Mouse (Mus musculus): ENCODE measurements at regions not wholly inside any gene's neighbourhood (a gene's known extent, or its start where the extent isn't known, plus 50 kb on each side); places are given as distances from the start of the nearest gene placed in this dataset.

DNA sequence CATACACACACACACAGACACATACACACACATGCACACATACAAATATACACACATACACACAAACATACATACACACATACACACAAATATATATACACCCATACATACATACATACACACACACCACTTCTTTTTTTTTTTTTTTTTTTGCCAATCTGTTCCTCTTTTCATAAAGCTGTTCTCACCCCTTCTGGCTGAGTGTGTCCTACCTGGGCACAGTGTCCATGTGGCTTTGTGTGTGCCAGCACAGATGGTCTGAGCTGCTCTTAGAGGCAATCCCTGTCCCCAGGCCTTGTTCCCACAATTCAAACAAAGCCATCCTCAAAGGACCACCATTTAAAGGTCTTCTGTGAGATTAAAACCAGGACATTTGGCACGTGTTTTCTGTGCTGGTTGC is 127.6 kb upstream of the Prep start:
- DNase-seq = peak; percentile 69 to 80

- no peak for DNase-seq
Measured at GRCm38 (mm10) chr10:44936976-44937500, 130.0 kb upstream of the Prep start.

DNA sequence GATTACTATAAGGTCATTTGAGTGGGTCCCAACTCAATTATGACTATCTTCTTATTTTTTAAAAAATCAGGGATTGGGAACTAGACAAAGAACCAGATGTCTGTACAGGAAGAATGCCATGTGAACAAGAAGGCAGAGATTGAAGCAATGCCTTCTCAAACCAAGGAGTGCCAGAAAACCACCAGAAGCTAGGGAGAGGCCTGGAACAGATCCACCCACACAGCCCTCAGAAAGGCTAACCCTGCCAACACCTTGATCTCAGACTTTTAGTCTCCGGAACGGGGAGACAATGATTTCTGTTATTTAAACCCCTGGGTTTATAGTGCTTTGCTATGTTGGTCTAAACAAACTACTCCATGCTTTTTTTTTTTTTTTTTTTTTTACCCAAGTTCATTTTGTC is 136.2 kb upstream of the Prep start:
- peak; percentile 54 to 72 for DNase-seq

DNA sequence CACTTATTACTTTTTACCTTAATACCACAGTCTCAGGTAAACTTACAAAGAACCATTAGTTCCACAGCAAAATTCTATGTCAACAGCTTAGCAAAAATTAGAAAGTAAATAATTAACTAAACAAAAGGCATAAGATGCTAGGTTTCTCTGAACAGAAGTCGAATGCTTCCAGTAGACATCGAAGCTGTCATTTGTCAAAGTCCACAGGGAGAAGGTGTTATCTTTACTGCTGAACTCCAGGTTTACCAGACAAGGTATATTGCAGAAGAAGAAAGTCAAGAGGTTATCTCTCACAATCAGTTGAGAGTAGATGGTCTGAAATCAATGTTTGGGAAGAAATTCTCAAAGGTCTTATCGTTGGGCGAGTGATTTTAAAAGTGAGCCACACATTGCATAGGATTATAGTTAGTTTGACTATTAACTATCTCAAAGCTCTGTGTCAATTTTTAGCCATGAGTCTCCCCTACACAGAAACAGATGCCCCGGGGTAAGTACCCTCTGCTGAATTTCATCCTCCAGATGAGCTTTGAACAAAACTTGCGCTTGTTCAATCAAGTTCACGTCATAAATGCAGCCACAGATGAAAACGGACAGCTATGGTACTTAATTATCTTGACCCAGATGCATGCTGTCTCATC is 153.1 kb upstream of the Prep start:
- DNase-seq = no peak

GRCm38 (mm10) chr10:44904520-44904919 is 162.5 kb upstream of the Prep start:
- no peak for DNase-seq

GRCm38 (mm10) chr10:44901203-44901602 is 165.8 kb upstream of the Prep start:
- DNase-seq = no peak

GRCm38 (mm10) chr10:44892124-44892523 is 174.9 kb upstream of the Prep start:
- no peak for DNase-seq

DNA sequence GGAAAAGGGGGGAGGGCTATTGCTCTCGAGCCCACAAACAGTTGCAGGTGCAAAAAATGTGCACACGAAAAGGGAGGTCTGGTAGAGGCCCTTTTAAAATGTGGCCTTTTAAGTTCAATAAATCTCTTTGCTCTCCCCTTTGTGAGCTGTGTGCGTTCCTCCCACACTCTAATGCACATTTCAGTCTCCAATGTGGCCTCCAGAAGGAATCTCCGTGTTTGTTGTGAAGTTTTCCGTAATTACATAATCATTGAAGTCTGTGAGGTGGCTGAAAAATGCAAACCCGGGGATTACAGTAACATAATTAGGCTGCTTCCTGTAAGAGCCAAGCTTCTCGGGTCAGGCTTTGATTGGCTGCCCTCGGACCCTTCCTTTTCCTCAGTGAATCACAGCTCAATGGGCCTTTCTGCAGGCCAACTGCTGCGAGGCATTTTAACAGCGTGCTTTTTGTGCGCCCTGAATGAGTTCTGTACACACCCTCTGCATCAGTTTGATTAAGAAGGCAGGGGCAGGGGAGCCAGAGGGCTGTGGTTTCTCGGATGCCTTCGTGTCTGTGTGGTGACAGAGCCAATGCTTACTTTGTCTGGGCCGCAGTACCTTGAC is 179.8 kb upstream of the Prep start:
- DNase-seq = no peak

GRCm38 (mm10) chr10:44881967-44882366 is 185.0 kb upstream of the Prep start:
- no peak for DNase-seq

DNA sequence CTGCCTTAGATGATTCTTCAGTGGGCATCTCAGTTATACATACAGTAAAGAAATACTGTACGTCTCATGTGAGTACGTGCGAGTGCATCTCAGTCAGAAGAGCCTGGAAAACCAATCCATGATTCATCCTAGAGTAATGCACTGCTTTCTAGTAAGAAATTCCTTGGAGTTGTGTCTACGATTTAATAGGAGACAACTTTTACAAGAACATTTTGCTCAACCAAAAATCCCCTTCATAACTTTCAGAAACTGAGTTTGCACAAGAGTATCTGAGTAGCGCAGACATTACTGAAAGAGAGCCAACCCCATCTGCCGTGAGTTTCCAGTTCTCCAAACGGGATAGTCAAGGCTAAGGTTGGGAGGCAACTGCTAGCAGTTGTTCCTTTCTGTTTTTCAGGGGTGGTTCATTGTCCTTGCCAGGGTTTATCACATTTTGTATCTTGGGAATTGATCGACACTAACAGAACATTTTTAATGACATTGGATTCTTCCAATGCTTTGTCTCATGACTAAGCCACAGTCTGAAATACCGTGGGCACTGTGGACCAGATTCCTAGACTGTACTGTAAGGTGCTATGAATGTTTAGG is 189.8 kb upstream of the Prep start:
- DNase-seq = no peak

DNA sequence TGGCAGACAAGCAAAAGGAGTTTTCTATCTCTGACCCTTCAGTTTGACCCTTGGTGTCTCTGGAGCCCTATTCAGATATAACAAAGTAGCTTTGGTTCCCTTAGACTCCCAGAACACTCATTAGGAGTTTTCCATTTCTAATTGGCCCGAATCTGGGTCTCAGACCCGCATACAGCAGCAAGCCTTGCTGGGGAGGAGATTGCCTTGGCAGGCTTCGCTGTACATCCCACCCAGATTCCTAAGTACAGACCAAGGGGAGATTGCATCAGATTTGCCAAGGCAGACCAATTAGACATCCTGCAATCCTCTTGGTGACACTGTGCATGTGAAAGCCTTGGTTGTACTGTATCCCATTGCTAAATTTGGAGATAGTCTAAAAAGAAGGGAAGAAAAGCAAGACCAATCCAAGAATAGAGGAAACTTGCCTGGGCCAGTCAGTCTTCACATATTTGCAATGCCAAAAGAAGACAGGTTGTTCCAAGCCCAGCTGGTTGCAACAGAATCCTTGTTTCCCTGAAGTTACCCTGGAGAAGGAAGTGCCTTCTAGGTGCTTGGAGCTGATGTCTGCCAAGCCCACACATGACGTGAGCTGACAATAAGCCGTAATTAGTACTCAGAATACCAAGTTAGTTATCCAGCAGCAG is 193.2 kb upstream of the Prep start:
- DNase-seq = no peak

DNA sequence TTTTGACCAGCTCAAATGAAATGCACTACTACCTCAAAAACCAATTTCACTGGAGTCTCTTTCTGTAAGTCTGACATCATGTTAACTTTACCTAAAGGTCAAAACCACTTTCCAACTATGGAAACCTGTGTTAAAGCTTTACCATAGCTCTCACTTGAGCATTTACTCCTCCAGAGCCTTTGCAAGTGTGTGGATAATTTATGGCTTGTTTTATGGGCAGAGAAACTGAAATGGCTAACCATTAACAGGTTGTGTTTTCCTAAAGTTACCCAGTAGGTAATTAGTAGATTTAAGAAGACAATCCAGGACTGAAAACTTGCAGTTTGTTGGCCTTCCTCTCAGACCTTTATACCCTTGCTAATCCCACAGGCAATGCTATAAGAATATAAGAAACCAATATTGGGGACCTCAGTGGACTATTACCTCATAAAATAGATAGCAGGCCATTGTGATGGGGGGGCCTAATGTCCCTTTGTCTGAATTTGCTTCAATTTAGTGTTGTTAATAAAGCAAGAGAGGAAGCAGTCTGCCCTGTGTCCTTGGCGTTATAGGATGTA is 202.7 kb upstream of the Prep start:
- DNase-seq = no peak

GRCm38 (mm10) chr10:44862360-44862674 is 204.7 kb upstream of the Prep start:
- DNase-seq = peak; percentile 57 to 61

DNA sequence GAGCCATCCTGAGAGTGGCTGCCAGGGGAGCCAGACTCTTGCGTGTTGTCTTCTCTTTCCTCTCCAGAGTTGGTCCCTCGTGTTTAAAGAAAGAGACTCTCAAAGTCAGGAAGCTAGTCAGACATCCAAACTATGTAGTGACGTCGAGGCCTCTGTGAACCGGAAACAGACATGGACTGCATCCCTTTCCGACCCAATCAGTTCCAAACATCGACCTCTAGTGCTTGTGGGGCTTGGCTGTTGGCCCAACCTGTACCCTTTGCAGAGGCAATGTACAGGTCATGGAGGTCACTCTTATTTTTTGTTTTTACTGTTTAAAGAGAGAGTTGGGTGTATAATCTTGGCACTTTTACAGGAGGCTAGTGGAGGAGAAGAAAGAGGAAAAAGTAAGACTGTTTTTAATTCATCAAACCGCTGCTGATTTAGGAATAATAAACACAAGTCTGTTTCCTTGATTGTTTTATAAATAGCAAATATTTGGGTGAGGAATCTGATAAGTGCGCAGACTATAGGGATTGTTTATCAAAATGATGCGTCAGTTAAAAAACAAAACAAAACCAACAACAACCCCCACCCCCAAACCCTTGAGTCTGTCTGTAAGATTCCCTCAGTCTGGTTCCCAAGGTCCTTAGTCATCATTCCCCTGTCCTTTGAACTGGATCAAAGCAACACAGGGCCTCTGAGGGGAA is 205.2 kb upstream of the Prep start:
- DNase-seq = peak in 1 of 2 experiments; percentile 4

DNA sequence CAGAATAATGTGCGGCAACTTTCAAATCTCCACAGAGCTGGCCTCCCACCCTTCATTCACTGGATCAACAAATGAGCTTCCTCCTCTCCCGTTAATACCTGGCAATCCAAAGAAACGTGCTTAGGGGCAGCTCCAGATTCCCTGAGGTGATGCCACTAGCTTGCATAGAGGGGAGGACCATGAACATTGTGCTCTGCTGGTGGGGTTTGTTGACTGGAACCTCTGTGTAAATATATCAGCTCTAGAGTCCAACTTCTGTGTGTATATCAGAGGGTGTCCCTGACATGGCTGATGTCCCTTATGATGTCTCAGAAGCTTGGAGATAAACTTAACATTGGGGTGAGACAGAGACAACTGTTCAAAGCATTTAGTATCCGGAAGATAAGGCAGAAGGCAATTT is 209.6 kb upstream of the Prep start:
- DNase-seq = no peak

DNA sequence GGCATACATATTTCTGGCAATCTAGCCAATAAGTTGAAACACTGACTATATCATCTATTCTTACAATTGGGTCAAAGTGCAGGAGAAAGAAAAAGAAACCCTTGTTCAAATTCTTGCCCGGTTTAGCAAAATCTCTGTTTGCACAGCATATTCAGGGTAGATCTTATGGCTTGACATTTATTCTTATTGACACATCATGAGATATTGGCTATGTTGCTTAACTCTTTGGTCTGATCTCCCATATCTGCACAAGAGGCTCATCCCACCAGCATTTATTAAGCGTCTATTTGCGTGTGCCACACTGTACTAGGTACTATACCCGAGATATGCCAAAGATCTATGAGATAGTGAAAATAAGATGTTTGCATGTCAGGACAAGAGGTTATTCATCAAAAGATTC is 212.9 kb upstream of the Prep start:
- DNase-seq = no peak

DNA sequence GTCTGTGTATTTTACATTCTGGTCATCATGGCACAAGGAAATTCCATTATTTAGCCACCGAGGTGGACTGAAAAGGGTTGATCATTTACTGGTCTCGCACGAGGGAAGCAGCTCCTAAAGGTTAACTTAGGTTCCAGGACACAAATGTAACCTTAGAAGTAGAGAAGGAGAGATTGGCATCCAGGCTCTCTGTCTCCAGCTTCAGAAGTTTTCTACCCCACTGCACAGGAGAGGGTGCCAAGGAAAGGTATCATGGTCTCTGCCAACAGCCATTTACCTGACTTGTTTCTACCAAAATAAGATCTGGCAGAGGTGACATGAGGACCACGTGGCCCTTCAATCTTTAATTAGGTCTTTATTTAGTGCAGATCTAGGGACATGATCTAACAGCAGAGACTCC is 218.0 kb upstream of the Prep start:
- no peak for DNase-seq

GRCm38 (mm10) chr10:44846765-44847164 is 220.2 kb upstream of the Prep start:
- no peak for DNase-seq

DNA sequence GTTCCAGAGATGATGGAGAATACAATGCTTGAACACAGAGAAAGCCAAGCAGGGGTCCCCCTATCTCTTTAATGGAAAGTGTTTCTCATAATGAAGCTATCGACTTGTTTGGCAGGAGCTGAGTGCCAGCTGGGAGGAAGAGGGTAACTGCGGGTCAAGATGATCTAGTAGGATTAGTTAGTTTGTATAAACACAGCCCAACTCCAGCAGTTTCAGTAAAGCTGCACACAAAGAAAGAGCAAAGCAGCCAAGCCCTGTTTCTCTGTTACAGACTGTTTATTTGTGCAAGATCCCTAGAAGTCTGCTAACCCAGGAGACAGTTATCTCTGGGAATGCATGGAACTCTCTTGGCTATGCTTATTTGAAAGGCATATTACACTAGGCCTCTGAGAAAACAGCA is 220.9 kb upstream of the Prep start:
- DNase-seq = no peak

DNA sequence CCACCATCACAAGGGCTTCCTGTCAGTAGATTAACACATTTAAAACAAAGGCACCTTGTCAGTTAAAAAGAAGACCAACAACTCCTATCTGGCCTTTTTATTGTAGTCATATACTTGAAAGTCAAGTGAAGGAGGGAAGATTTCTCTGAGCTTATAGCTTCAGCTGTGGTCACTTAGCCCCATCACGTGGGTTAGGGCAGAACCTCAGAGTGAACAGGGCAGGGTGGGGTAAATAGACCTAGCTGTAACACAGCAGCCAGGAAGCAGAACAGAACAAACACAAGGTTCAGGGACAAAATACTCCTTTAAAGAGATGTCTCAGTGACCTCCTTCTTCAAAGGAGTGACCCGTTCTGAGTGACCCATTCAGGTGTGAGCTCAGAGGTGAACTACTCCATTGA is 226.6 kb upstream of the Prep start:
- no peak for DNase-seq

DNA sequence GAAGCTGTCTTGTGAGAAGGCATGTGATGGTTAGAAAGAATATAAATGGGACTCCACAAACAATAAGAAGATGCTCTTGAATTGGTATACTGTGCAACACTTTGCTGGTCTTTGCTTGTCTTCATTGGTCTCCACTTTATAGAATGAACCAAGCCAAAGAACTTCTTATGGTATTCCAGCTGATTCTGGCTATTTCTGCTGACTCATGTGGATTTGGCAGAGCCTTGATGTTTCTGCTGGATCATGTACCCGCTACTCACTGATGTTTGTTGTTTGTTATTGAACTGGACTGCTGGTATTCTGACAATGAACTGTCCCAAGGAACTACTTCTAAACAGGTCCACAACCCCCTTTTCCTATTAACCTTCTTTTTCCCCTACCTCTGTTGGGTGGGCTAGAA is 234.5 kb upstream of the Prep start:
- DNase-seq = no peak

- DNase-seq = no peak
Measured at GRCm38 (mm10) chr10:44826271-44826670, 240.7 kb upstream of the Prep start.

GRCm38 (mm10) chr10:44821666-44822065 is 245.3 kb upstream of the Prep start:
- no peak for DNase-seq
